Mouse (Mus musculus) kidney, adult 18-20 months (tissue): ENCODE measurements around the gene Tnfaip1.
"Not testable (repeated sequence)": the region's sequence is repeated elsewhere in the genome, so short reads cannot be mapped to it uniquely, and the experiment has no call there.

ENCODE experiments used
- DNase-seq: peaks from one replicate; pipeline ENCODE4 v3.0.0; 2021

Gene Tnfaip1

DNA sequence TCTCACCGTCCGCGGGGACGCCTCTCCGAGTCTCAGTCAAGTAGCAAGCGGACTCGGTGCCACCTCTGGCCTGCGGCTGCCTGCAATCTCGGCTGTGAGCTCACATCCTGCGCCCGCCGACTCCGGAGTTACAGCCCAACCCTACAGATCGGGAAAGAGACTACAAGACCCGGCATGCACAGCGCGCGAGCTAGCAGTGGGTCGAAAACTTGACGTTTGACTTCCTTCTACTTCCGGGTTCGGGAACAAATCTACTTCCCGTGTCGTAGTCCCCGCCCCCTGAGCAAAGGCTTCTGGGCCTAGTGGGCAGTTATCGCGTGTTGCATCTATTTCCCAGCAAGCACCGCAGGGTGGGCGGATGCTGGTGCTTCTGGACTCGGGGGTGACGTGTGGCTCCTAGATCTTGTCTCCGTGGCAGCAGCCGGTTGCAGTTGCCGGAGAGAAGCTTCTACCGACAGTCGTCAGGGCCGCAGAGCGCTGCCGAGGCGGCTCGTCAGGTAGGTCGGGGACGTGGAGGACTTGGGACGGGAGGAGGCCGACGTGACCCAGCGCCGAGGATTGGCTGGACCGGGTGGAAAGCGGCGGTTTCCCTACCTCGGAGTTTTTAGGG is at the start of gene Tnfaip1, which contains the start of gene Ift20:
Tnfaip1 (minus strand) TSS at position 253 of the 610 bp plus-strand sequence.
Ift20 (plus strand) TSS at position 282 of the 610 bp plus-strand sequence.
- peak; percentile 97 for DNase-seq

DNA sequence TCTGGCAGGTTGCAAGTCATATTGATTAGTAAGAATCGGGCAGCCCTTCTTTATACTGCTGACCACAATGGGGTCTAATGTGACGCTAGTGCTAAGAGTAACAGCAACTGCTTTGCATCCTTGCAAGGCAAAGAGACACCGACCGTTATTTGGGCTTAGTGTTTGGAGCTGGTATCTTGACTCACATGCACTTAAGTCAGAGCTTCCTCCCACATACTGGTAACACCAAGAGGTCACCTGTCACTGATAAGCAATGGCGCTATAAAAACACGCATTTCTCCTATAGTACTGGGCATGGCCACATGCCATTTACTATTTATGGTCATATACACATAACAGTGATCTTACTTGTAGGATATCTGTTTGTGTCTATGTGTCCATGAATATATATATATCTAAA is 46.7 kb upstream of the Tnfaip1 start:
- no peak for DNase-seq

DNA sequence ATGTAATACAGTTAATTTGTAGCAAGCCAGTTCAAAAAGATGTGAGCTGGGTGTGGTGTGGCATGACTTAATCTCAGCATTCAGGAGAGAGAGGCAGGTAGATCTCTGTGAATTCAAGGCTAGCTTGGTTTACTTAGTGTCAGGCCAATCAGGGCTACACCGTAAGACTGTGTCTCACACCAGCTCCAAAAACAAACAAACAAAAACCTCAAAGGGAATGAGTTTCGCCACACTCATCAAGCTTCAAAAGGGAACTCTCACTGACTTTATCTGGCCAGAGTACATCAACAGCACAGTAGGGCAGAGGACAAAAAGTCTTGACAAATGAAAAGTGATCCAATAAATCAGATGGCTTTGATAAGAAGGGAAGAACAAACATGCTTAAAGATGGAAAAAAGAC is 38.8 kb upstream of the Tnfaip1 start:
- no peak for DNase-seq

DNA sequence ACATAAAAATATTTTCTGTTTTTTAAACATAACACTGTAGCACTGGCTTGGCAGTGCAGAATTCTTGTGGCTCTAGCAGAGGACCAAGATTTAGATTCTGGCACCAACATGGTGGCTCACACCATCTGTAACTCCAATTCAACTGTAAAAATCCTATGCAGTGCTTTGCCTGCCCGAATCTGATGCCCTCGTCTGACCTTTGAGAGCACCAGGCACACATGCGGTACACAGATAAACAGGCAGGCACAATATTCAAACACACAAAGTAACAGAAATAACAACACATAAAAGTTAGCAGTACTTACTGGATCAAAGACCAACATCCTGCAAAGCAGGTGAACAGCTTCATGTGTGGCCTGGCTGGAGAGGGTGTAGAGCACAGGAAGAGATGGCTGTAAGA is 38.4 kb upstream of the Tnfaip1 start:
- DNase-seq, result no peak

DNA sequence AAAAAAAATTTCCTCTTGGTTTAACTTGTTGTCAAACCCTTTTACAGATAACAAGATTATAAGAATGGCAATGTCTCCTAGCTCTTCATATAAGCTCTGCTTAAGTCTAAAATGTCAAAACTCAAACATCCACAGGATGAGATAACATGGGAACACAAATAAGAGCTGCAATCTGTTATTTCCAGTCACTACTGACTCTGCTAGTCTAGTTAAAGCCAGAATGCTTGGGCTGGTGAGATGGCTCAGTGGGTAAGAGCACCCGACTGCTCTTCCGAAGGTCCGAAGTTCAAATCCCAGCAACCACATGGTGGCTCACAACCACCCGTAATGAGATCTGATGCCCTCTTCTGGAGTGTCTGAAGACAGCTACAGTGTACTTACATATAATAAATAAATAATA is 37.9 kb upstream of the Tnfaip1 start:
- DNase-seq, result not testable (repeated sequence)

DNA sequence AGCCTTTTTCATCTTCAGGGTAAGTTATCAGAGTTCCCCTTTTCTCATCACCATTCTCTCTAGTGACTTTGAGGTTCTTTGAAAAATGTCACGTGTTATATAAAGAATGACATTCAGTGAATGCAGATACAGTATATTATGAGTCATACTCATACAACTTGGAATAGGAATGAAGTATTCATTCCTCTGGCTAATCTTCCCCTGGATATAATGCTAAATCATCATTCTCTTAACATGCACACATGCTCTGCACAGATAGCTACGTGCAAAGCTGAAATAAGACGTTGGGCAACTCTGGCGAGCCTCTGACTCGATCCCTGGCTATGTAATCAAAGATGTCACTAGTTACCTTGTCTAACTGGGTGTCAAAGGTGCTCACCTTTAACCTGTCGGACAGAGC is 35.7 kb upstream of the Tnfaip1 start:
- DNase-seq, result no peak

DNA sequence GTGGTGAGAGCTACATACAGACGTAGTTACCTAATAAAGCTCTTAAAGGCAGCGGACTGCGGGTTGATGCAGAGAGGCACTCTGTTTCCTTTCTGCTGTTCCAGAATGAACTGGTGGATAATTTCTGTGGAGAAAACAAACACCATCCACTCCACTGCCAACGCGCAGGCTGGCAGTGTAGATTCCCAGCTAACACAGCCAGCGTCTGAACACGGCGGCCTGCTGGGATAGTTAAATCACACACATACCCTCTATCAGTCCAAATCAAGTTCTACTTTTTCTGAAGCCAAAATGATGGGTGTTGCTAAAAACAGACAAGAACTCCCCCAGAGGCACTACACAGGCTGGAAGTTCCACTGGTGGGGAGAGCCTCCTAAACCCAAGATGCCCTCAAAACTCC is 35.3 kb upstream of the Tnfaip1 start:
- DNase-seq, result no peak

DNA sequence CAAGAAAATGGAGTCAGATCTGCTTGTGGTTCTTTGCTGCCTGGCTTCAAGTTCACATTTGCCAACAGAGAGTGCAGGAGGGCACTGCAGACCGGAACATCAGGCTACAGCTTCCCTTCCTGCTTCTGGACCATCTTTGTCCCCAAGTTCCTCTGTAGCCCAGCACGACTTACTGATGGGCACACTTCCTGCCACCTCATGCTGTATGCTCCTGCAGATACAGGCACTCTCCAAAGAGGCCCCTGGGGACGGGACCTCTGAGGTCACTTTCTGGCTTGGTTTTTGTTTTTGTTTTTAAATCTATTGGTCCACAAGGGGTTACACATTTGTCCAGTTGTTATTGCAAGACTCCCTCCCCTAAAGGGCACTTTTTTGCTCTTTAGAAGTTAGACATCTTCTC is 33.7 kb upstream of the Tnfaip1 start:
- no peak for DNase-seq

DNA sequence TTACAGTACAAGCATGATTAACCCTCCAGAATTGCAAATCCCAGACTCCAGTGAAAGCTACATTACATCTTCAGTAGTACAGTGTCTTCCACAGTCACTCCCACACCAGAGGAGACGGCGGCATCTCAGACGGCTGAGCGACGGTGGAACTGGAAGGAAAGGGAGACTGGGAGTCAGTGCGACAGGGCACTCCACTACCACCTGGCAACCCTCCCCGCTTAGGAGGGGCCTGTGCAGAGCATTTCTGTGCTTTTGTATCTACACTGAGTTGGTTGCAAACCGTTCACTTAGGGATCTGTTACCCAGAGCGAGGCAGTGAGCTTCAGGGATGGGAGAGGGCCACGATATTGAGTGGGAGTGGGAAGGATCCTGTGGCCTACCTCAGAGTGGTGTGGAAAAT is 32.7 kb upstream of the Tnfaip1 start:
- no peak for DNase-seq

DNA sequence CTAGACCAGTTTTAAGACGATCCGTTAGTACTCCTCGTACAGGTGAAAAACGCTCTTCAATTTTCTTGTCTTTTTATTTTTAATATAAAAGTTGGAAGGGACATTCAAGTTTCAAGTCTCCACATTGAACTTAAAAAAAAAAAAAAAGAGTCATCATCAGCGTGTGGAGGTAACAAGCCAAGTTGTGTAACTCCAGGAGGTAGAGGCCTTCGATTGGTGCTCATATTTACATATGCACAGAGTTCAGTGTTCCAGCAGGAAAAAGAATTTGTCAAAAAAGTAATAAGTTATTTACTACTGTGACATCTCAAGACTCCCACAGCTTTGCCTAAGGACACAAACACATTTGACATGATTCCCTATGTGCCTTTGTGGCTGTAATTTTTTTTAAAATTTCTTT is 31.5 kb upstream of the Tnfaip1 start:
- DNase-seq, result no peak

DNA sequence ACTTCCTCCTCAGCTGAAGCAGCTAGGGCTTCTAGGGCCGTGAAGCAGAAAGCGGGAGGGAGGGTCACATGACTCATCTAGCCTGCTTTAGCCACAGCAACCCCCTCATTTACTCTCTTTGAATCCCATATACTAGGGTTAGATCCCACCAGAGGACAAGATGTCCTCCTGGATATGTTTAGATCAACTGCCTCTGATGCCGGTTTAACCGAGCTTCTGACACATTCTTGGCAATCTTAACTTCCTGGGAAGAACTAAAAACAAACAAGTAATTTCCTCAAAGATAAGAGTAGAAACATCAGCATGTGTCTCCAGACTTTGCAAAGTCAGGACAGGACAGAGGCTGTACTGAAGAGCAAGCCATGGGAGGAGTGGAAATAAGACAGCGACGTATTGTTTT is 30.6 kb upstream of the Tnfaip1 start:
- peak; percentile 31 for DNase-seq

DNA sequence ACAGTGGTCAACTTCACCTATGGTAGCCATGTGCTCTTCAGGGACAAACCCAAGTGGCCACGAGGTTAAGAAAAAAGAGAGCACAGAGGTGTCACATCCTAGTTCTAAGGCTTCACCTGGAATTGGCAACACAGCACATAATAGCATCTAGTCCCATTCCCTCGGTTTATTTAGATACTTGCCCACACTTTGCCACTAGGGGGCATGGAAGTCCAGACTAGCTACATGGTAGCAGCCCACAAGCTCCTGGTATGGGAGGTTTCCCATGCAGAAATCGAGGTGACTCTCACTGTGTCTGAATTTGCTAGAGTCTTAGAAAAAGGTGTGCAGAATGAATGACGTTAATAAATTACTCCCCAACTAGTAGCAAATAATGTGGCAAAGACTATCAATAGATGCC is 24.3 kb upstream of the Tnfaip1 start:
- DNase-seq, result peak; percentile 73

DNA sequence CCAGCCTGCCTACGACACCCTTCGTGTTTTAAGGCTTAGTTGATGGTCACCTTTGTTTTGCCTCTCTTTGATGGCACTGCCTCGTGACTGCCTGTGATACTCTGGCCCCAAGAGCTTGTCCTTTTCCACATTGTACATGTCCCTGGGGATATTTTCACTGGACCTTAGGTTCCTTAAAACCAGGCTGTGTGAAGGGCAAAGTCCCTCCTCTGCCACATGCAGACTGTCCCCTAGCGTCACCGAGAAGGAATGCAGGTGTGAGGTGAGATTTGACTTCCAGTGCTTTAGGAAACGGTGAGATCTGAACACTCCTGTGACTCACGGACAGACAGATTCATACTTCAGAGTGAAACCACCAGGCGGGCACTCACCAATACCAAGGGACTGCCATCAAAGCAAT is 21.1 kb upstream of the Tnfaip1 start:
- peak; percentile 61 for DNase-seq

DNA sequence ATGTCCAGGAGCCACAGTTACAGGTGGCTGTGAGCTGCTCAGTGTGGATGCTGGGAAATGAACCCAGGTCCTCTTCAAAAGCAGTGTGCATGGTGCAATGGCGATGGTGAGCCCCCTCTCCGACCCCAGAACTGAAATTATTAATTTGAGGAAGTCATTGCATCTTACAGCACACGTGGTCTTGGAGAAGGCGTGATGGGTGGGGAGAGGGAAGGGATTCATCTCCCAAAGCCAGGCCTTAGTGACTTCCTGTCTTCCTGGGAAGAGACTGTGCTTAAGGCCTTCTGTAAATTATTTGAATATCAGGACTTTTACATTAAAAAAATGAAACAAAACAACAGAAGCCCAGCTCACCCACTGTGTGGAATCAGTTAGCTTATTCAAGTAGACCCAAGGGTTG is 19.9 kb upstream of the Tnfaip1 start:
- DNase-seq, result no peak

DNA sequence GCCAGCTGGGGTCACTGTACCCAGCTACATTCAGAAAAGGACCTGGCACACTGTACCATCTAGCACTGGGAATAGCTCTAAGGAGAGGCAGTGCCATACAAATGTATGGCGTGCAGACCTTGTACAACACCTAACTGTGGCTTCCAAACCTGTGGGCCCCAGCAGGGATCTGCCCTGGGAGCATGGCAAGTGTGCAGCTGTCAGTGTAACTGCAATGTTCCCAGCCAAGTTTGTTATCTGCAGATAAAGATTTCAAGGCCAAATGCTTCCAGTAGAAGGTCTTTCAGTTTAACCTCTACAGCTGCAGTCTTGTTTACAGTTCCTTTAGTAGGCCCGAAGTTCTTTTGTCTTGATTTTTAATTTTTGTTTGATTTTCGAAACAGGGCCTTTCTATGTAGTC is 19.5 kb upstream of the Tnfaip1 start:
- no peak for DNase-seq

DNA sequence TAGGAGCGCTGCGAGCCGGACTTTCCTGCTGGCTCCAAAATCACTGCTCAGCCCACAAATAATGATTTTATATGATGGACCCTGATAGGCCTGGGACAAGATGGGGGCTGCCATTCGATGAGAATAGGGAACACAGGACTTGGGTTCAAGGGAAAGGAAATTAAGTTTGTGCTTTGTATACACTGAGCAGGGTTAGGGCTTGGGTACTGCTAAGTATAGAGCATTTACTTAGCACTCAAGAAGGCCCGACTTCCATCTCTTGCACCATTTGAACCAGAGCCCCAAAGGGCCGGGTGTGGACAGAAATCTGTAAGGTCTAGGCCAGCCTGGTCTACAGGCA is 14.9 kb upstream of the Tnfaip1 start:
- DNase-seq, result no peak

DNA sequence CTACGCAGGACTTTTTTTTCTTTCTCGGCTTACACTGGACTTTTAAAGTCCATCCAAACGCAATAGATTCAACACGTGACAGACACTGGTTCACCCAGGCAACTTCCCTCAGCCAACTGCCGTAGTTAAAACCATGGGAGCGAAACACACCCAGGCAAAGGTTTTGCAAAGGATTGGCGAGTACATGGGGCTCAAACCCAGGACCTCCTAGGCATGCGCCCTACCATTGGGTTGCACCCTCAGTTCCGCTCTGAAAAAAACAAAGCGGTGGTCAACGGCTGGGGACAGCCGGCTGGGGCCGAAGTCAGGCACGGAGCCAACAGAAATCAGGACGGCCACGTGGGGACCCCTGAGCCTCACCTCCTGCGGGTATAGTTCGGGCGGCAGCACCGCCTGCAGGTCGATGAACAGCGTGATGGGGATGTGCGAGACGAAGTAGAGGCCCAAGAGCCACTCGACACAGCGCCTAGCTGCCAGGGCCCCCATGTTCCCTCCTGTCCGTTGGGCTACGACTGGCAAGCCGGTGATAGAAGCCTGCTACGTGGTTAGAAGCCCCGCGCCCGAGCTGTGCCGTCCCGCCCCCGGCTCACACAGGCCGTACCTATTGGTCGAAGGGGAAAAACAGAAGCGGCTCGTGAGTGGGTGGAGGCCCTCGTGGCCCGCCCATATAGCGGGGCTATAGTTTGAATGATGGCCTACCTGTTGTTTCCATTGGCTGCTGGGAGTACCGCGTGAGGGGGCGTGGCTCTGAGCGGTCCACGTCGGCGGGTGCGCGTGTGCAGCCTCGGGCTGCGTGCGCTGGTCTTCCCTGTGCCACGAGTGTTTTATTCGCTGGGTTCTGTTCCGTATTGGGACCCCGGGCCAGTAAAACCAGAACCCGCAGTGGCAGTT is 14.3 kb upstream of the Tnfaip1 start, which contains the start of gene Tmem97:
Tmem97 (minus strand) TSS at position 610 of the 891 bp plus-strand sequence.
- peak; percentile 94 for DNase-seq

DNA sequence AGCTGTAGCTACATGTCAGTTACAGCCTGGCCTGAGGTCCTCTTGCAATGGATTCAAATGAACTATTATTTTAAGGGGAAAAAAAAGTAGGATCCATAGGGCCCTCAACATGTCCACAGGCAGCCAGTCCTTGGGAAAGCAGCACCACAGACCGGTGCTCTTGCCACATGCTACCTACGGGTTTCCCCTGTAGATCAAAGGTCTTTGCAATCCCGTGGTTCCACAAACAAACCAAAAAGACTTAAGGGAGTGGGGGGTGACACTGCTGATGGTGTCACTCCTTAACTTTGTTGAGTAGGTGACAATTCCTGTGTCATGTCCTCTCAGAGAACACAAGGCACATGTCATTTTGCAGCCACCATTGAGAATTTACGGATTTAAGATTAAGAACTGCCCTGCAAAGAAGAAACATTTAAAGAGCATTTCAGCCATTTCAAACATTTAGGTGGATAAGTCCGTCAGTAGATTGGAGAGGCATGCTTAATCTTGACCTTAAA is 13.4 kb upstream of the Tnfaip1 start:
- DNase-seq, result no peak

DNA sequence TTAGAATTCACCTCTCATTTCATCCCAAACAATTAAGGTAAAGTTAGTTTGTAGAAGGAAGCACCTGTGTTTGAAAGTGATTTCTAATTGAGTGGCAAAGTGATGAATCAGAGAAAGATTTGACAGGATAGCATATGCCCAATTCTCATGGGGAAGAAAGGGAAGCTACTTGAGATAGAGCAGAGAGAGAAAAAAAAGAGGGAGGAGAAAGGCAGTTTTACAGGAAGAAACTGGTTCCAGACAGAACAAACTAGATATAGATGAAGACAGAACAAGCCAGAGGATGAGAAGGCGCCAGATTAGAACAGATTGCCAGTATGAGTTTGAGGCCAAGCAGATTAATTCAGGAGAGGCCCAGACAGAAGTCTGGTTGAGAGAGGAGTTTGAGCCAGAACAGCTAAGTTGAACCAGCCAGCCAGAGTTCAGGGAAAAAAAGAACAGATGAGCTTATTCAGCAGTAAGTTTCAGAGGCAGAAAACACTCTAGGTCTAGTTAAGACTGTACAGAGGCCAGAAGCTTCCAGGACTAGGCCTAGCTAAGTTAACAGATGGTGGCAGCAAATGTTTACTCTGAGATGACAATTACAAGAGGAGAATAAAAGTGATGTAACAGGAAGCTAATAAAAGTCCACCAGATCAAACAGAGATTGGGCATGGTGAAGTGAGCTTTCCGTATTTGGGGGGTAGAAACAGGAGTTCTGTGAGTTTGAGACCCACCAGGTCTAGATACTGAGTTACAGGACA is 11.8 kb upstream of the Tnfaip1 start:
- DNase-seq, result no peak

DNA sequence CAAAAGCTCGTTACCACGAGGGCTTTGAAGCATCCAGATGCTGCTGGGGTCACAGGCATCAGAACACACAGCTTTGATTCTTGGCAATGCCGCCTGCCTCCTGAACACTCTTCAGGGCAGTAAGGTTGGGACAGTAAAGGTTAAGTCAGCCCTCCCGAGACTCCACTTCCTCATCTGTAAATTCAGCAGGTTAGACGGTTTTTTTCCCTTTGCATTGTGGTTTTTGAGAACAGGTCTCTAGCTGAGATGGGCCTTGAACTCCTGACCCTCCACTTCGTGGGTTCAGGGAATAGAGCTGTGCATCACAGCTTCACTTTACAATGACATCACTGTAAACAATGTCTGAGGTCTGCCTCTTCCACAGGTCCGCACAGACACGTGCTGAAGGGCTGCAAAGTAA is 9.0 kb upstream of the Tnfaip1 start:
- DNase-seq, result no peak

DNA sequence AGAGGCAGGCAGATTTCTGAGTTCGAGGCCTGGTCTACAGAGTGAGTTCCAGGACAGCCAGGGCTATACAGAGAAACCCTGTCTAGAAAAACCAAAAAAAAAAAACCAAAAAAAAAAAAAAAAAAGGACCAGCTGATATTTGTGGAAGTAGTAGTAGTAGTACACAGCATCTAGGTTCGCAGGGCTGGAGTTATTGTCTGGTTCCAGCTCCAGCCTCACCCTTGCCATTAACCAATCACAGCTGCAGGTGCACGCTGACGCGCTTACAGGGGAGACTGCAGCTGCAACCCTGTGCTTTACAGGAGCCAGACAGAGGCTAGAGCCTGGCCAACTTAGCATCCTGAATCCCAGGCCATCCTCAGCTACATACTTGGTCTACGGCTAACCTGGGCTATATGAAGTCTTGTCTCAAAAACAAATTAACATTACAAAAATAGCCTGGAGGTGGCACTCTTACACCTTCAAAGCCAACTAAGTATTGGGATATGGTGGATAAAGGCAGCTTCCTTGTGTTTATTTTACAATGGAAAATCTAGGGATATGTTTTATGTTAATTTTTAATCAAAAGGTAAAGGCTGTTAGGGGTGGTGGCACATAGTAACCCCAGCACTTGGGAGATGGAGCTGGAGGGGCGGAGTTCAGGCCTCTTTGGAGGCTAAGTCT is 8.4 kb upstream of the Tnfaip1 start:
- no peak for DNase-seq

DNA sequence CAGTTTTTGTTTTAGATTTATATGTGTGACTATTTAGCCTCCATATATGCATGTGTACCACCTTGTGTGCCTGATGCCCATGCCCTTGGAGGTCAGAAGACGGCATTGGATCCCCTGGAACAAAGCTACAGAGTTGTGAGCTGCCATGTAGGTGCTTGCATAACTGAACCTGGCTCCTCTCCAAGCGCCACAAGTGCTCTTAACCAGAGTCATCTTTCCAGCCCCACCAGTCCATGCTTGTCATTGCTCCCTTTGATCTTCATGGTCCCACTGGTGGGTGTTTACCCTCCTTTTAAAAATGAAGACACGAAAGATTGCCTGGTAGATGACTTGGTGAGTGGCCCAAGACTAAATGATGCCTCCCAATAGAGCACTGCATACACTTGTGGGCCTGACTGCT is 4.2 kb upstream of the Tnfaip1 start:
- no peak for DNase-seq

DNA sequence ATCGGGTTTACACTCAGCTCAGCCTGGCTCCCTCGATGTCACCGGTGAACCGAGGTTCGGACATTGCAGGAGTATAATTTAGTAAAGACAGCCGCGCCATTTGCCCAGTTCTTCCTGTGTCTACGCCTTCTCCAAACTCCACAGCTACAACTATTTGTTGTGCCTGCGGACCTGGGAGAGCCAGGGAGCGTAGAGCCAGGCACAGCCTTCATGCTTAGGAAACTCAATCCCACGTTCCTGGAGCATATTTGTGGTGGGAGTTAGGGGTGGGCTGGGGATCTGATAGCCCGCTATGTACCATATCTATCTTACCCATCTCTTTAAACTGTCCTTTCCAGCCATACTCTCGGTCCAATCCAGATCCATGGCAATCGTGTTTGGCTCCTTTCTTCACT is 555 bp upstream of the Tnfaip1 start:
- no peak for DNase-seq
